Comparison of ENCODE assay signal across 8 mouse cellular contexts in the genomic region with DNA sequence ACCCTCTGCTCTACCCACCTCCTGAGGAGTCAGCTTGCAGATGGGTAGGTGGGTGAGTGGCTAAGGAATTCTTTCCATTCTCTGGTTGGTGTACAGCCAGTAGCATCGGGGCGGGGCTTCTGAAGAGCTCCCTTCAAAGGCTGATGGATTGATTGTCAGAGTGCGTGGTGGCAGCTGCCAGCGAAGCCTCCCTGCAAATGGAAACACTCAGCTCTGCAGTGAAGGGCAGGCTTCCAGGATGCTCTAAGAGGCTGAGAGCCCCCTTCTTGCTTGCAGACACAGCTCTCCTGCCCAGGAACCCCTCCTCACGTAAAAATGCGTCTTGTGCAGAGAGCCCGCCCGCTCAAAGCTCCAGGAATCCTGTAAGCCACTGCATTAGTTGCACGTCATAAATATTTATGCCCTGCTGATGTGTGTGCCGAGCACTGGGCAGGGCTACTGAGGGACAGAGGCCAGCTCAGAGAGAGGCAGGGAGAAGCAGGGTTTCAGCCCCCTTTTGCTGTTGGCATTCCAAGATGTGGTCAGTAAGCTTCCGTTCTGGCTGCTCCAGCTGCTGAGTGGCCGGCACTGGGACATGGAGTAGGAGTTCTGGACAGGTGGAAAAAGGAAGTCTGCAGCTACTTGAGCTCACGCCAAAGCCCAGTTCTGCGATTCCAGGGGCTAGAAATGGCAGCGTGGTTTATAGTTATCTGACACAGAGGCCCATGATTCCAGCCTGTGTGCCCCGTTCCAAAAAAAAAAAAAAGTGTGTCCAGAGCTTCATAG. TPM values are rescaled to one million over a fixed set of nuclear protein-coding genes. Genes with fewer than 3 reads are reported as not detected.
A peak's percentile ranks its signal among the peaks of the same experiment; 100 is the strongest.
DNase-seq lines count a peak whose midpoint lies in the region; ATAC-seq and TF ChIP-seq lines count a peak whose summit lies in the region.

No protein-coding gene starts in this region.

- WGBS in lung, postnatal 0 days: 15% methylated on average over 16 of the region's 16 CpGs
- 24% methylated on average over 16 of the region's 16 CpGs for WGBS in forebrain, embryonic 16.5 days
- 20% methylated on average over 16 of the region's 16 CpGs for WGBS in limb, embryonic 13.5 days
- WGBS in stomach, embryonic 16.5 days: 20% methylated on average over 16 of the region's 16 CpGs
- WGBS in liver, postnatal 0 days (ENCODE audit: insufficient replicate concordance): 38% methylated on average over 16 of the region's 16 CpGs

- no peaks in the 10 kb centered on the region for H3K27me3 ChIP-seq in lung, postnatal 0 days (replicated peaks; ENCODE audit: insufficient read depth, low read length)
- no peaks in the 10 kb centered on the region for H3K27me3 ChIP-seq in forebrain, embryonic 16.5 days (replicated peaks; ENCODE audit: control insufficient read depth, insufficient read depth, low read length)
- H3K27me3 ChIP-seq in limb, embryonic 13.5 days: peaks cover 58% of the 10 kb centered on the region
- peaks cover 5% of the 10 kb centered on the region; the same call in 1 of the 2 replicates for H3K27me3 ChIP-seq in stomach, embryonic 16.5 days (ENCODE audit: control insufficient read depth, insufficient read depth, low read length)
- H3K27me3 ChIP-seq in liver, postnatal 0 days (ENCODE audit: insufficient read depth, low read length): no peaks in the 10 kb centered on the region

- TF ChIP-seq CTCF in lung, postnatal 0 days (IDR thresholded peaks at IDR 0.05): no peak
- no peak for TF ChIP-seq CTCF in liver, postnatal 0 days (IDR thresholded peaks at IDR 0.05; ENCODE audit: low read depth)

- H3K4me1 ChIP-seq in lung, postnatal 0 days (ENCODE audit: insufficient read depth, low read depth, low read length): no peaks in the 10 kb centered on the region; the same call in 1 of the 2 replicates
- H3K4me1 ChIP-seq in forebrain, embryonic 16.5 days (replicated peaks; ENCODE audit: control insufficient read depth, insufficient read depth, low read length): peaks cover 26% of the 10 kb centered on the region
- H3K4me1 ChIP-seq in limb, embryonic 13.5 days: peaks cover 19% of the 10 kb centered on the region
- H3K4me1 ChIP-seq in stomach, embryonic 16.5 days (ENCODE audit: control insufficient read depth, insufficient read depth, low read length): peaks cover 6% of the 10 kb centered on the region
- H3K4me1 ChIP-seq in liver, postnatal 0 days (ENCODE audit: insufficient read depth): no peaks in the 10 kb centered on the region

- H3K4me2 ChIP-seq in lung, postnatal 0 days (replicated peaks; ENCODE audit: low read depth, low read length): no peak overlapping the region
- peak overlapping the region; percentile 48 for H3K4me2 ChIP-seq in forebrain, embryonic 16.5 days (ENCODE audit: low read length)
- peak overlapping the region; percentile 50 for H3K4me2 ChIP-seq in limb, embryonic 13.5 days (replicated peaks)
- peak overlapping the region; percentile 27; the same call in 1 of the 2 replicates for H3K4me2 ChIP-seq in stomach, embryonic 16.5 days (ENCODE audit: low read depth, low read length)
- no peak overlapping the region for H3K4me2 ChIP-seq in liver, postnatal 0 days (ENCODE audit: low read depth, low read length)

- H3K9me3 ChIP-seq in lung, postnatal 0 days (ENCODE audit: low read length): no peaks in the 10 kb centered on the region
- H3K9me3 ChIP-seq in forebrain, embryonic 16.5 days (ENCODE audit: control insufficient read depth, low read length): no peaks in the 10 kb centered on the region
- no peaks in the 10 kb centered on the region for H3K9me3 ChIP-seq in limb, embryonic 13.5 days
- no peaks in the 10 kb centered on the region for H3K9me3 ChIP-seq in stomach, embryonic 16.5 days (replicated peaks; ENCODE audit: control insufficient read depth, low read length)
- no peaks in the 10 kb centered on the region for H3K9me3 ChIP-seq in liver, postnatal 0 days (ENCODE audit: low read length)

- H3K27ac ChIP-seq in lung, postnatal 0 days (ENCODE audit: low read length): no peak overlapping the region
- peak overlapping the region; percentile 65 for H3K27ac ChIP-seq in forebrain, embryonic 16.5 days (ENCODE audit: low read length)
- no peak overlapping the region for H3K27ac ChIP-seq in limb, embryonic 13.5 days
- no peak overlapping the region for H3K27ac ChIP-seq in stomach, embryonic 16.5 days (ENCODE audit: low read length)
- H3K27ac ChIP-seq in liver, postnatal 0 days (ENCODE audit: low read depth): no peak overlapping the region

- no peaks in the 10 kb centered on the region for H3K36me3 ChIP-seq in lung, postnatal 0 days (ENCODE audit: insufficient read depth, low read length)
- no peaks in the 10 kb centered on the region for H3K36me3 ChIP-seq in forebrain, embryonic 16.5 days (ENCODE audit: control insufficient read depth, insufficient read depth)
- no peaks in the 10 kb centered on the region for H3K36me3 ChIP-seq in limb, embryonic 13.5 days
- H3K36me3 ChIP-seq in stomach, embryonic 16.5 days (ENCODE audit: control insufficient read depth, insufficient read depth, low read length): no peaks in the 10 kb centered on the region
- no peaks in the 10 kb centered on the region for H3K36me3 ChIP-seq in liver, postnatal 0 days (replicated peaks; ENCODE audit: insufficient read depth, low read length)

- DNase-seq in lung, postnatal 10 days: peak; percentile 6
- no peak for DNase-seq in lung, postnatal 0 days (ENCODE audit: low spot score)
- no peak for DNase-seq in liver, postnatal 0 days
- no peak for DNase-seq in gastrocnemius, adult 18-20 months (ENCODE audit: low spot score)

- H3K9ac ChIP-seq in lung, postnatal 0 days (replicated peaks; ENCODE audit: low read depth): no peak overlapping the region
- peak overlapping the region; percentile 43 for H3K9ac ChIP-seq in forebrain, embryonic 16.5 days (replicated peaks; ENCODE audit: low read depth, low read length)
- no peak overlapping the region for H3K9ac ChIP-seq in limb, embryonic 13.5 days
- H3K9ac ChIP-seq in stomach, embryonic 16.5 days (ENCODE audit: low read length): no peak overlapping the region
- no peak overlapping the region for H3K9ac ChIP-seq in liver, postnatal 0 days (replicated peaks)

- ATAC-seq in lung, postnatal 0 days: no peak
- ATAC-seq in forebrain, embryonic 16.5 days: peak; percentile 85
- peak; percentile 48; the same call in 1 of the 2 replicates for ATAC-seq in limb, embryonic 13.5 days (ENCODE audit: low FRiP score, low read depth)
- ATAC-seq in stomach, embryonic 16.5 days (ENCODE audit: insufficient read depth, low FRiP score): peak; percentile 25; the same call in 1 of the 2 replicates
- ATAC-seq in liver, postnatal 0 days: no peak
- ATAC-seq in megakaryocyte, adult 5-6 weeks (ENCODE audit: poor library complexity, severe bottlenecking): no peak

- TF ChIP-seq EP300 in lung, postnatal 0 days (IDR thresholded peaks at IDR 0.05): no peak
- no peak for TF ChIP-seq EP300 in liver, postnatal 0 days (IDR thresholded peaks at IDR 0.05; ENCODE audit: low read depth)

- no peak overlapping the region for H3K4me3 ChIP-seq in lung, postnatal 0 days (ENCODE audit: low read depth, low read length)
- peak overlapping the region; percentile 19 for H3K4me3 ChIP-seq in forebrain, embryonic 16.5 days (replicated peaks; ENCODE audit: low read length)
- no peak overlapping the region for H3K4me3 ChIP-seq in limb, embryonic 13.5 days
- no peak overlapping the region for H3K4me3 ChIP-seq in stomach, embryonic 16.5 days (replicated peaks; ENCODE audit: low read length)
- H3K4me3 ChIP-seq in liver, postnatal 0 days (ENCODE audit: low read depth, low read length): no peak overlapping the region

RNA-seq across cellular contexts. Expression of gene Nfasc, which starts 24.5 kb away (rescaled TPM):
- polyA plus RNA-seq in lung, postnatal 0 days (2015; fragmentation: Nextera tagmentation; extraction: Ambion mirVana): 0.06 and 0.07 TPM in 2 replicates
- 49.3 and 61.8 TPM in 2 replicates for polyA plus RNA-seq in forebrain, embryonic 16.5 days (2015; fragmentation: Nextera tagmentation; extraction: Ambion mirVana)
- polyA plus RNA-seq in limb, embryonic 13.5 days (2015; fragmentation: Nextera tagmentation; extraction: Ambion mirVana): 1.0 and 1.3 TPM in 2 replicates
- 2.3 and 2.4 TPM in 2 replicates for polyA plus RNA-seq in stomach, embryonic 16.5 days (2015; fragmentation: Nextera tagmentation; extraction: Ambion mirVana)
- 0.05 and 0.09 TPM in 2 replicates for polyA plus RNA-seq in liver, postnatal 0 days (2015; fragmentation: Nextera tagmentation; extraction: Ambion mirVana)
- under 1 TPM; 0.26 to 0.32 TPM for total RNA-seq in gastrocnemius, adult 18-20 months (2021)
- not detected in 2 replicates for total RNA-seq in megakaryocyte, adult 5-6 weeks (2015)
- total RNA-seq in megakaryocyte, adult 5-6 weeks (2017): not detected in 2 replicates

Comparison
In these comparisons a context has a peak if more than half of its experiments do, and no peak if none do; other contexts are left out.
1. ATAC-seq: peak in forebrain, embryonic 16.5 days (single experiment), limb, embryonic 13.5 days (single experiment) and stomach, embryonic 16.5 days (single experiment); none in lung, postnatal 0 days (single experiment), liver, postnatal 0 days (single experiment) and megakaryocyte, adult 5-6 weeks (single experiment).
2. H3K4me2 ChIP-seq: peak in forebrain, embryonic 16.5 days (single experiment), limb, embryonic 13.5 days (single experiment) and stomach, embryonic 16.5 days (single experiment); none in lung, postnatal 0 days (single experiment) and liver, postnatal 0 days (single experiment).
3. RNA of gene Nfasc, which starts 24.5 kb away (polyA plus RNA-seq): 49.3 to 61.8 TPM in forebrain, embryonic 16.5 days; 2.3 to 2.4 TPM in stomach, embryonic 16.5 days, 1.0 to 1.3 TPM in limb, embryonic 13.5 days, 0.05 to 0.09 TPM in liver, postnatal 0 days and 0.06 to 0.07 TPM in lung, postnatal 0 days; every median in the first group is over 10 times any median in the second.